Mouse (Mus musculus) CH12.LX (cell line): Measurements from ENCODE around the gene Rgs11. TPM values are rescaled to one million over a fixed set of nuclear protein-coding genes. Genes with fewer than 3 reads are reported as not detected.

Source experiments
- DNase-seq: peaks from one replicate; pipeline ENCODE4 v3.0.0-alpha.2; 2013; ENCODE audit errors: extremely low read depth
- H3K27ac ChIP-seq: 2 replicates; pipeline ENCODE4 v1.5.1; 2012; ENCODE audit warnings: low read depth, mild to moderate bottlenecking, control low read depth, moderate library complexity; ENCODE audit not compliant: insufficient read depth
- H3K27me3 ChIP-seq: replicated peaks from 2 replicates; pipeline ENCODE3; 2012; ENCODE audit warnings: inconsistent platforms
- H3K36me3 ChIP-seq, 2 experiments: replicated peaks in 1 of 2; 2 replicates each; pipeline versions ENCODE3 to v1.6.1; 2012; ENCODE audit warnings: inconsistent platforms in 1 of 2, low read length in 1 of 2, mild to moderate bottlenecking in 1 of 2, mixed read lengths in 1 of 2, moderate library complexity in 1 of 2; ENCODE audit not compliant: control insufficient read depth in 1 of 2, insufficient read depth in 1 of 2
- H3K4me1 ChIP-seq, 2 experiments: 2 replicates each; pipeline ENCODE4 v1.6.1; 2012; ENCODE audit warnings: inconsistent platforms in 1 of 2, moderate library complexity in 1 of 2; ENCODE audit not compliant: insufficient read depth in 2 of 2, control insufficient read depth in 1 of 2
- H3K4me2 ChIP-seq: 2 replicates; pipeline ENCODE4 v1.6.1; 2012; ENCODE audit warnings: low read depth, mild to moderate bottlenecking, control low read depth; ENCODE audit not compliant: poor library complexity, insufficient read depth, severe bottlenecking
- H3K4me3 ChIP-seq, 3 experiments: fragments of 150-350 bp in 1 of 3; sonication (generic) in 1 of 3; replicated peaks in 1 of 3; 2 replicates each; pipeline versions ENCODE3 to v1.5.1; 2011 to 2012; ENCODE audit warnings: low read depth in 2 of 3, low read length in 2 of 3, mild to moderate bottlenecking in 2 of 3, moderate library complexity in 2 of 3, control low read depth in 1 of 3, improper control_type of control experiment in 1 of 3, inconsistent platforms in 1 of 3, mixed read lengths in 1 of 3; ENCODE audit not compliant: poor library complexity in 1 of 3
- H3K79me2 ChIP-seq: replicated peaks from 2 replicates; pipeline ENCODE4 v1.6.1; 2012; ENCODE audit warnings: mild to moderate bottlenecking, moderate library complexity; ENCODE audit not compliant: control insufficient read depth, poor library complexity, insufficient read depth, severe bottlenecking; ENCODE audit errors: extremely low read depth
- H3K9ac ChIP-seq: 2 replicates; pipeline ENCODE4 v1.6.1; 2012; ENCODE audit warnings: low read depth, mild to moderate bottlenecking, control low read depth, moderate library complexity; ENCODE audit not compliant: insufficient read depth
- H3K9me3 ChIP-seq: replicated peaks from 2 replicates; pipeline ENCODE3; 2012; ENCODE audit warnings: low read length, inconsistent platforms, mixed read lengths
- CHD1 ChIP-seq: IDR thresholded peaks from 2 replicates; pipeline ENCODE4 v1.6.1; 2012; ENCODE audit warnings: low read depth, low read length, improper control_type of control experiment, inconsistent platforms
- E2F4 ChIP-seq: IDR thresholded peaks from 2 replicates; pipeline ENCODE4 v1.6.1; 2011; ENCODE audit warnings: low read depth, low read length, improper control_type of control experiment; ENCODE audit not compliant: insufficient replicate concordance
- ELF1 ChIP-seq: IDR thresholded peaks from 2 replicates; pipeline ENCODE4 v1.6.1; 2014; ENCODE audit warnings: low read depth, mild to moderate bottlenecking, inconsistent platforms, low read length, improper control_type of control experiment
- GABPA ChIP-seq: IDR thresholded peaks from 2 replicates; pipeline ENCODE4 v1.6.1; 2012; ENCODE audit warnings: low read depth, low read length, improper control_type of control experiment, inconsistent platforms; ENCODE audit not compliant: insufficient replicate concordance
- IRF4 ChIP-seq: IDR thresholded peaks from 2 replicates; pipeline ENCODE4 v1.6.1; 2014; ENCODE audit warnings: low read depth, mild to moderate bottlenecking, inconsistent platforms, low read length, improper control_type of control experiment
- JUN ChIP-seq: IDR thresholded peaks from 2 replicates; pipeline ENCODE4 v1.6.1; 2011; ENCODE audit warnings: low read depth, mild to moderate bottlenecking, low read length, improper control_type of control experiment, moderate library complexity; ENCODE audit not compliant: insufficient read depth
- KAT2A ChIP-seq: IDR thresholded peaks from 2 replicates; pipeline ENCODE4 v1.6.1; 2012; ENCODE audit warnings: low read length, improper control_type of control experiment, inconsistent platforms; ENCODE audit not compliant: insufficient replicate concordance
- MAFK ChIP-seq: IDR thresholded peaks from 2 replicates; pipeline ENCODE4 v1.6.1; 2011; ENCODE audit warnings: low read length, improper control_type of control experiment; ENCODE audit not compliant: insufficient replicate concordance
- MAX ChIP-seq: IDR thresholded peaks from 2 replicates; pipeline ENCODE4 v1.6.1; 2011; ENCODE audit warnings: low read length, improper control_type of control experiment
- MAZ ChIP-seq: IDR thresholded peaks from 2 replicates; pipeline ENCODE4 v1.6.1; 2012; ENCODE audit warnings: low read depth, mild to moderate bottlenecking, inconsistent platforms, low read length, improper control_type of control experiment, moderate library complexity
- MYC ChIP-seq: IDR thresholded peaks from 2 replicates; pipeline ENCODE4 v1.6.1; 2011; ENCODE audit warnings: low read depth, mild to moderate bottlenecking, improper control_type of control experiment, low read length
- NELFE ChIP-seq: IDR thresholded peaks from 2 replicates; pipeline ENCODE4 v1.6.1; 2011; ENCODE audit warnings: low read depth, low read length, improper control_type of control experiment
- NRF1 ChIP-seq: IDR thresholded peaks from 2 replicates; pipeline ENCODE4 v1.6.1; 2014; ENCODE audit warnings: low read depth, mild to moderate bottlenecking, inconsistent platforms, low read length, improper control_type of control experiment, moderate library complexity
- PAX5 ChIP-seq: IDR thresholded peaks from 2 replicates; pipeline ENCODE4 v1.6.1; 2012; ENCODE audit warnings: low read length, inconsistent platforms, mixed read lengths
- POLR2AphosphoS2 ChIP-seq: IDR thresholded peaks from 2 replicates; pipeline ENCODE4 v1.6.1; 2011; ENCODE audit warnings: low read depth, low read length, improper control_type of control experiment
- SIN3A ChIP-seq: IDR thresholded peaks from 2 replicates; pipeline ENCODE4 v1.6.1; 2012; ENCODE audit warnings: low read length, improper control_type of control experiment, inconsistent platforms
- UBTF ChIP-seq: IDR thresholded peaks from 2 replicates; pipeline ENCODE4 v1.6.1; 2012; ENCODE audit warnings: low read depth, mild to moderate bottlenecking, inconsistent platforms, low read length, improper control_type of control experiment, moderate library complexity
- USF2 ChIP-seq: conservative IDR thresholded peaks from 2 replicates; pipeline ENCODE4 v1.6.1; 2011; ENCODE audit warnings: low read depth, low read length, improper control_type of control experiment
- ZC3H11A ChIP-seq: IDR thresholded peaks from 2 replicates; pipeline ENCODE4 v1.6.1; 2012; ENCODE audit warnings: low read depth, mild to moderate bottlenecking, inconsistent platforms, low read length, improper control_type of control experiment
- ZKSCAN1 ChIP-seq: IDR thresholded peaks from 2 replicates; pipeline ENCODE4 v1.6.1; 2012; ENCODE audit warnings: low read depth, inconsistent platforms, low read length, improper control_type of control experiment, borderline replicate concordance
- dilution Hi-C: fragments of 300-500 bp; cut with MboI; formaldehyde crosslinking; loops from 2 replicates; pipeline ENCODE4 v1.14.3; 2020; ENCODE audit warnings: low sequenced_read_pairs; ENCODE audit not compliant: extremely low pct_unique_long_range_greater_than_20kb, extremely low pct_ligation_motif_present
- in situ Hi-C: fragments of 300-500 bp; cut with MboI; formaldehyde crosslinking; loops from 3 replicates; pipeline ENCODE4 v1.14.3; 2019; ENCODE audit warnings: low sequenced_read_pairs, low pct_ligation_motif_present, low pct_unique_long_range_greater_than_20kb, mixed read lengths
- polyA plus RNA-seq: library from polyadenylated mRNA; unstranded; fragments of >175 nt; gene quantifications from 2 replicates; pipeline ENCODE4 v1.2.1, GENCODE M21; 2012; ENCODE audit warnings: low read depth; ENCODE audit not compliant: insufficient read length
- total RNA-seq, 2 experiments: library from RNA; depleted of rRNA; stranded (reverse); fragments of 300-350 nt in 1 of 2; fragments of >200 nt in 1 of 2; gene quantifications; 2 replicates each; pipeline ENCODE4 v1.2.3; 2012 to 2014

The Rgs11 gene
- total and polyA plus RNA-seq, 3 experiments, result 0.13 to 8.1 (median 0.40) TPM

DNA sequence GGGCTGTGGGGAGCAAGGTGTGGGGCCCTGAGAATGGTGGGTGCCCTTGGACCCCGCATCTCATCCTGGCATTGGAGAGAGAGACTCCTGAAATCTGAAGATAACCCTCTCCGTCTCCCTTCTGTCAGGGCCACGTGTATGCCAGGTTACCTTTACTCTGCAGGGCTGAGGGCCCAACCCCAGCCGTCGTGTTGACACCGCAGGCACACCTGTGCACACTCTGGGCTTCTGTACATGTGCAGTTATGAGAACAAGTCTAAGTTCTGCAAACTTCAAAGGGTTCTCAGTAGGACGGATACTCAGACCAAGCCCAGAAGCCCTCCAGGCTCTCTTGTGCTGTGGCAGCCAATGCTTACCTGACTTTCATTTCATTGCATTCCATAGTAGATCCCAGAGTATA is 9.5 kb downstream of the Rgs11 start:
- H3K79me2 ChIP-seq, result no peaks in the 10 kb centered on the region
- dilution Hi-C loops (no loop called here), in situ Hi-C loops (no loop called here)
- H3K27me3 ChIP-seq, result peaks cover 11% of the 10 kb centered on the region
- H3K9ac ChIP-seq, result no peak overlapping the region
- TF ChIP-seq E2F4 (no peak), JUN (no peak), NELFE (no peak), POLR2AphosphoS2 (no peak), PAX5 (no peak), MAZ (no peak), CHD1 (no peak), NRF1 (no peak), MYC (no peak), SIN3A (no peak), MAFK (no peak), USF2 (no peak), ZKSCAN1 (no peak), GABPA (no peak), ELF1 (no peak), IRF4 (no peak), ZC3H11A (no peak), MAX (no peak), KAT2A (no peak)
- TF ChIP-seq, all 38 proteins: peak for 0
- no peaks in the 10 kb centered on the region for H3K9me3 ChIP-seq
- peaks cover 0 to 21% of the 10 kb centered on the region in 2 experiments for H3K36me3 ChIP-seq
- no peak for DNase-seq
- H3K4me2 ChIP-seq, result no peak overlapping the region
- no peak overlapping the region for H3K27ac ChIP-seq
- H3K4me3 ChIP-seq, result no peak overlapping the region
- H3K4me1 ChIP-seq, result no peaks in the 10 kb centered on the region

DNA sequence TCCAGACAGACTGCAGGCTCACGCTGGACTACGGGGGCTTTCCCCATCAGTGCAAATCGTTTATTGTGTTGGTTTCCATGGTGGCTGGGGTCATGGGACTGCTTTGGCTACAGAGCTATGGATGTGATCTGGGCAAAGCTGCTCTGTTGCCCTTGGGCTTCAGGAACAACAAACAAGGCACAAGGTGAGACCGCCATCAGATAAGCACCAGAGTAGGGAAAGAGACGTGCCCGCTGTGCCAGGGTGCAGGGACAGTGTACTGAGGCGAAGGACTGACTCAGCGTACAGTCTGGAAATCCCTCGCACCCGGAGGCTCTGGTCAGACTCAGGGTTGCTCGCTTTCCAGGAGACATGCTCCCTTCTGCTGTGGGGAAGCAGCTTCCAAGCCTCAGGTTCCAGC is 9.9 kb downstream of the Rgs11 start:
- dilution Hi-C loops (no loop called here), in situ Hi-C loops (no loop called here)
- peaks cover 7% of the 10 kb centered on the region for H3K27me3 ChIP-seq

More for the DNA sequence above, 9.9 kb downstream of the Rgs11 start:
- Histone ChIP-seq H3K36me3 (peaks cover 0 to 23% of the 10 kb centered on the region in 2 experiments), H3K4me3 (no peak overlapping the region), H3K27ac (no peak overlapping the region), H3K79me2 (no peaks in the 10 kb centered on the region), H3K9me3 (no peaks in the 10 kb centered on the region), H3K9ac (no peak overlapping the region), H3K4me1 (no peaks in the 10 kb centered on the region), H3K4me2 (no peak overlapping the region)
- TF ChIP-seq UBTF, result no peak
- DNase-seq, result no peak
